Mouse (Mus musculus) liver, embryonic 14.5 days (tissue): Measurements from ENCODE around the gene Fam228b.

ENCODE experiments used
- CTCF ChIP-seq: IDR thresholded peaks from 2 replicates; pipeline ENCODE4 v1.5.1; 2016; ENCODE audit warnings: antibody characterized with exemption, low read depth, control low read depth
- EP300 ChIP-seq: IDR thresholded peaks from 2 replicates; pipeline ENCODE4 v1.6.1; 2016; ENCODE audit warnings: antibody characterized with exemption, low read depth

GRCm38 (mm10) chr12:4706175-4706574 is 62.9 kb downstream of the Fam228b start:
- TF ChIP-seq EP300 (no peak), CTCF (no peak)
